Mouse (Mus musculus): ENCODE results near the gene Chd9. TPM values are rescaled to one million over a fixed set of nuclear protein-coding genes. Genes with fewer than 3 reads are reported as not detected.

Gene Chd9
- polyA plus RNA-seq, 1 experiment, result 882 TPM

DNA sequence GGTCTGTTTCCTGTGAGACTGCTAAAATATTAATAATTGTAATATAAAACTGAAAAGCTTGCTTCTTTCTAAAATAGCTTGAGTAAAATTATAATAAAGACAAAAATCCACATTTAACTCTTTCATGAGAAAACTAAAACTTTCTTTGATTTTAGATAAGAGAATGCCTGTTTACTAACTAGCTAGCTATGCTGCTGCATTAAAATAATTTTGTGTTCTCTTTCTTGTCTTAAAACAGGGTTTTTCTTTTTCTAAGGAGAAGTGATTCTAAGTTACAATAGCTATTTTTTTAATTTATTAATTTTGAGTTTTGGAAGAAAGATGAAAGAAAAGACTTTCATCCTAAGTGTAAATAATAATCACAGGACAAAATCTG, 127.6 kb downstream of the Chd9 start:
- TF ChIP-seq POLR2A (IDR thresholded peaks at IDR 0.05; ENCODE audit: borderline replicate concordance, insufficient read depth, low read length) (no peak), CTCF (IDR thresholded peaks at IDR 0.05; ENCODE audit: borderline replicate concordance, insufficient read depth, low read depth, low read length) (no peak)
- H3K27ac ChIP-seq (ENCODE audit: insufficient read depth, low read length), result no peak overlapping the region
- peaks cover 13% of the 10 kb centered on the region for H3K4me1 ChIP-seq (ENCODE audit: control insufficient read depth, insufficient read depth, low read length)
- H3K4me3 ChIP-seq (replicated peaks; ENCODE audit: insufficient read depth, low read depth, low read length), result peak overlapping the region; percentile 72
- no peak for DNase-seq
- no peaks in the 10 kb centered on the region for H3K27me3 ChIP-seq (ENCODE audit: control insufficient read depth, insufficient read depth, low read length)

DNA sequence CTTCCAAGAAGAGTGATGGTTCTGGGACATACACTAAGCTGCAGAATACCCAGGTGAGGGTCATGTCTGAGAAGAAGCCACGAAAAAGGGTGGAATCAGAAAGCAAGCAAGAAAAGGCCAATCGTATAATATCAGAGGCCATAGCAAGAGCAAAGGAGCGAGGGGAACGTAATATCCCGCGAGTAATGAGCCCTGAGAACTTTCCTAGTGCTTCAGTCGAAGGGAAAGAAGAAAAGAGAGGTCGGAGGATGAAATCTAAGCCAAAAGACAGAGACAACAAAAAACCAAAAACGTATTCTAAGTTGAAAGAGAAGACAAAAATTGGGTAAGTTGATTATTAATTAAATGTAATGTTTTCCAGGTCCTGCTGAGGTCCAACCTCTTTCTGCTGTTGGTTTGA, 128.2 kb downstream of the Chd9 start:
- H3K27ac ChIP-seq (ENCODE audit: insufficient read depth, low read length), result no peak overlapping the region
- TF ChIP-seq CTCF (IDR thresholded peaks at IDR 0.05; ENCODE audit: borderline replicate concordance, insufficient read depth, low read depth, low read length) (no peak), POLR2A (IDR thresholded peaks at IDR 0.05; ENCODE audit: borderline replicate concordance, insufficient read depth, low read length) (no peak)
- WGBS, result 2% methylated on average over 9 of the region's 9 CpGs
- H3K4me1 ChIP-seq (ENCODE audit: control insufficient read depth, insufficient read depth, low read length), result peaks cover 16% of the 10 kb centered on the region
- no peak for DNase-seq
- no peaks in the 10 kb centered on the region for H3K27me3 ChIP-seq (ENCODE audit: control insufficient read depth, insufficient read depth, low read length)
- peak overlapping the region; percentile 72 for H3K4me3 ChIP-seq (replicated peaks; ENCODE audit: insufficient read depth, low read depth, low read length)

- H3K27me3 ChIP-seq (ENCODE audit: control insufficient read depth, insufficient read depth, low read length), result no peaks in the 10 kb centered on the region
- DNase-seq, result peak in 1 of 2 experiments; percentile 36
- H3K4me3 ChIP-seq (replicated peaks; ENCODE audit: insufficient read depth, low read depth, low read length), result peak overlapping the region; percentile 43
- H3K4me1 ChIP-seq (ENCODE audit: control insufficient read depth, insufficient read depth, low read length), result peaks cover 18% of the 10 kb centered on the region
- no peak for TF ChIP-seq CTCF (IDR thresholded peaks at IDR 0.05; ENCODE audit: borderline replicate concordance, insufficient read depth, low read depth, low read length)
- no peak for TF ChIP-seq POLR2A (IDR thresholded peaks at IDR 0.05; ENCODE audit: borderline replicate concordance, insufficient read depth, low read length)
- no peak overlapping the region for H3K27ac ChIP-seq (ENCODE audit: insufficient read depth, low read length)
Measured at GRCm38 (mm10) chr8:90957711-90958110, 129.6 kb downstream of the Chd9 start.

GRCm38 (mm10) chr8:90959721-90960120, 131.6 kb downstream of the Chd9 start:
- WGBS, result 82% methylated on average over 4 of the region's 4 CpGs
- H3K4me1 ChIP-seq (ENCODE audit: control insufficient read depth, insufficient read depth, low read length), result peaks cover 18% of the 10 kb centered on the region
- no peaks in the 10 kb centered on the region for H3K27me3 ChIP-seq (ENCODE audit: control insufficient read depth, insufficient read depth, low read length)
- H3K27ac ChIP-seq (ENCODE audit: insufficient read depth, low read length), result no peak overlapping the region
- no peak for DNase-seq
- no peak overlapping the region for H3K4me3 ChIP-seq (replicated peaks; ENCODE audit: insufficient read depth, low read depth, low read length)
- TF ChIP-seq CTCF (IDR thresholded peaks at IDR 0.05; ENCODE audit: borderline replicate concordance, insufficient read depth, low read depth, low read length), result no peak
- TF ChIP-seq POLR2A (IDR thresholded peaks at IDR 0.05; ENCODE audit: borderline replicate concordance, insufficient read depth, low read length), result no peak

GRCm38 (mm10) chr8:90961603-90962002, 133.5 kb downstream of the Chd9 start:
- no peak for DNase-seq
- TF ChIP-seq POLR2A (IDR thresholded peaks at IDR 0.05; ENCODE audit: borderline replicate concordance, insufficient read depth, low read length) (no peak), CTCF (IDR thresholded peaks at IDR 0.05; ENCODE audit: borderline replicate concordance, insufficient read depth, low read depth, low read length) (no peak)
- WGBS, result 46% methylated on average over 4 of the region's 4 CpGs
- Histone ChIP-seq H3K27ac (ENCODE audit: insufficient read depth, low read length) (no peak overlapping the region), H3K4me1 (ENCODE audit: control insufficient read depth, insufficient read depth, low read length) (peaks cover 18% of the 10 kb centered on the region), H3K4me3 (replicated peaks; ENCODE audit: insufficient read depth, low read depth, low read length) (no peak overlapping the region), H3K27me3 (ENCODE audit: control insufficient read depth, insufficient read depth, low read length) (no peaks in the 10 kb centered on the region)

DNA sequence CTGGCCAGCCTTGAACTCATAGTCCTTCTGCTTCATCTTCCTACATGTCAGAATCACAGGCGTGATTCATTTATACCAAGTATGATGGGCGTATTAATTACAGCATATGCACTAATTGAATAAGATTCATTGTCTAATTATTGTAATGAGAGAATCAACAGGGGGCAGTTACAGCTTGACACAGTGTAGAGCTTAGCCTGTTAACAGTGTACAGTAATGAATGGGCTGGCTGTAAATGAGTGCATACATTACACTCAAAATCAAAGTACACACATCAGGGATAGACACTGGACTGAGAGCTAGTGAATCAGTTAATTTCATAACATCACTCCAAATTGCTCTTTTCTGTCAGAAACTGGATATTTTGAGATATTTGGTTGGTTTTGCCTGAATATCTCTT, 135.9 kb downstream of the Chd9 start:
- TF ChIP-seq CTCF (IDR thresholded peaks at IDR 0.05; ENCODE audit: borderline replicate concordance, insufficient read depth, low read depth, low read length) (no peak), POLR2A (IDR thresholded peaks at IDR 0.05; ENCODE audit: borderline replicate concordance, insufficient read depth, low read length) (no peak)
- Histone ChIP-seq H3K4me1 (ENCODE audit: control insufficient read depth, insufficient read depth, low read length) (peaks cover 15% of the 10 kb centered on the region), H3K27me3 (ENCODE audit: control insufficient read depth, insufficient read depth, low read length) (no peaks in the 10 kb centered on the region), H3K27ac (ENCODE audit: insufficient read depth, low read length) (no peak overlapping the region), H3K4me3 (replicated peaks; ENCODE audit: insufficient read depth, low read depth, low read length) (no peak overlapping the region)
- DNase-seq, result no peak
- WGBS, result 9% methylated on average over 2 of the region's 2 CpGs

DNA sequence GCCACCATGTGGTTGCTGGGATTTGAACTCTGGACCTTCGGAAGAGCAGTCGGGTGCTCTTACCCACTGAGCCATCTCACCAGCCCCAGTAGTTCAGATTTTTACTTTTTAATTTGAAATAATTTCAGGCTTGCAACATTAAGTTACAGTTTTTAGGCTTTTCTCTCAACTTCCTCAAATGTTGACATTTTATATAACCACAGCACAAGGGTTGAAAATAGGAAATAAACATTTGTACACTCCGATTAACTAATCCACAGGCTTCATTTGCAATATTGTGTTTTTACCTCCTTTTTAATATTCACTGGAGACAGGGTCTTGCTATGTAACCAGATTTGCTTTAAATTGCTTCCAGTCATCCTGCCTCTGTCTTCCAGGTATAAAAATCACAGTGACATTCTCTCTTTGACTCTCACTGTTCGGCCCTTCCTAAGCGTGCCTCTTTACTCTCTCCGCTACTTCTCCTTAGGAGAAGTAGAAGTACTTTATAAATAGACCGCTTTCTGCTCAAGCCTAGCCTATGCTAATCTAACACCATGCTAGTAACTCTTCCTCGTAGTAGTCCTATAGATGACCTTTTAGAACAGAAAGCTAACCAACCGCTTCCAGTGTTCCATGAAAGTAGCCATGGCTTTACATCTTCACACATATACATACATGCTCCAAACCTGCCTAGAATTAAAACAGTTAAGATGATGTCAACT, 137.5 kb downstream of the Chd9 start:
- H3K27me3 ChIP-seq (ENCODE audit: control insufficient read depth, insufficient read depth, low read length), result no peaks in the 10 kb centered on the region
- 89% methylated on average over 9 of the region's 9 CpGs for WGBS
- DNase-seq, result no peak
- TF ChIP-seq POLR2A (IDR thresholded peaks at IDR 0.05; ENCODE audit: borderline replicate concordance, insufficient read depth, low read length) (no peak), CTCF (IDR thresholded peaks at IDR 0.05; ENCODE audit: borderline replicate concordance, insufficient read depth, low read depth, low read length) (no peak)
- no peak overlapping the region for H3K27ac ChIP-seq (ENCODE audit: insufficient read depth, low read length)
- no peak overlapping the region for H3K4me3 ChIP-seq (replicated peaks; ENCODE audit: insufficient read depth, low read depth, low read length)
- H3K4me1 ChIP-seq (ENCODE audit: control insufficient read depth, insufficient read depth, low read length), result peaks cover 7% of the 10 kb centered on the region

- DNase-seq, result no peak
- TF ChIP-seq POLR2A (IDR thresholded peaks at IDR 0.05; ENCODE audit: borderline replicate concordance, insufficient read depth, low read length) (no peak), CTCF (IDR thresholded peaks at IDR 0.05; ENCODE audit: borderline replicate concordance, insufficient read depth, low read depth, low read length) (no peak)
- Histone ChIP-seq H3K4me3 (replicated peaks; ENCODE audit: insufficient read depth, low read depth, low read length) (no peak overlapping the region), H3K4me1 (ENCODE audit: control insufficient read depth, insufficient read depth, low read length) (no peaks in the 10 kb centered on the region; the same call in 1 of the 2 replicates), H3K27me3 (ENCODE audit: control insufficient read depth, insufficient read depth, low read length) (no peaks in the 10 kb centered on the region), H3K27ac (ENCODE audit: insufficient read depth, low read length) (no peak overlapping the region)
- 91% methylated on average over 4 of the region's 4 CpGs for WGBS
Measured at GRCm38 (mm10) chr8:90968307-90968706, 140.2 kb downstream of the Chd9 start.

All from cerebellum, adult 2 months (tissue).